Comparison of ENCODE assay signal across 14 mouse cellular contexts in genomic region chr14:26670964-26671363, GRCm38 (mm10). TPM values are rescaled to one million over a fixed set of nuclear protein-coding genes. Genes with fewer than 3 reads are reported as not detected.
A peak's percentile ranks its signal among the peaks of the same experiment; 100 is the strongest.
DNase-seq lines count a peak whose midpoint lies in the region; ATAC-seq and TF ChIP-seq lines count a peak whose summit lies in the region.
"Had no signal": no experiment of that assay in that cellular context is flagged by ENCODE, and none has a peak within 500 bp of the region (broad histone marks: within the 10 kb centered on the region; RNA-seq: fewer than 3 reads in every experiment).

No protein-coding gene starts in this region.

- H3K9me3 ChIP-seq in forebrain, embryonic 12.5 days: no peaks in the 10 kb centered on the region
- H3K9me3 ChIP-seq in forebrain, embryonic 15.5 days: no peaks in the 10 kb centered on the region
- no peaks in the 10 kb centered on the region for H3K9me3 ChIP-seq in limb, embryonic 12.5 days

- DNase-seq in layer of hippocampus, adult 2 months (ENCODE audit: low spot score in 2 of 2): no peak
- no peak for DNase-seq in layer of hippocampus, postnatal 36 days
- DNase-seq in 3T3-L1 (ENCODE audit: low read depth, low spot score): peak; percentile 44
- DNase-seq in spleen, postnatal 14 days (ENCODE audit: low spot score in 2 of 2): no peak
- no peak for DNase-seq in cerebellum, adult 18-20 months
- DNase-seq: cerebellum, adult 11-12 months; embryo, embryonic 11 days; right cerebral cortex, postnatal 4 days had no signal

- TF ChIP-seq CTCF in layer of hippocampus, adult 2 months (conservative IDR thresholded peaks at IDR 0.05): peak; percentile 51

- H3K27ac ChIP-seq in forebrain, embryonic 12.5 days: no peak overlapping the region
- H3K27ac ChIP-seq in forebrain, embryonic 15.5 days (replicated peaks): no peak overlapping the region
- no peak overlapping the region for H3K27ac ChIP-seq in layer of hippocampus, adult 2 months
- no peak overlapping the region for H3K27ac ChIP-seq in limb, embryonic 12.5 days

- no peaks in the 10 kb centered on the region for H3K27me3 ChIP-seq in forebrain, embryonic 12.5 days
- H3K27me3 ChIP-seq in forebrain, embryonic 15.5 days: no peaks in the 10 kb centered on the region
- no peaks in the 10 kb centered on the region for H3K27me3 ChIP-seq in limb, embryonic 12.5 days

- peaks cover 30% of the 10 kb centered on the region for H3K4me1 ChIP-seq in forebrain, embryonic 12.5 days
- H3K4me1 ChIP-seq in forebrain, embryonic 15.5 days: peaks cover 32% of the 10 kb centered on the region
- peaks cover 25% of the 10 kb centered on the region for H3K4me1 ChIP-seq in limb, embryonic 12.5 days (replicated peaks)

- peak overlapping the region; percentile 99; the same call in 1 of the 2 replicates for H3K4me2 ChIP-seq in forebrain, embryonic 12.5 days
- no peak overlapping the region for H3K4me2 ChIP-seq in forebrain, embryonic 15.5 days (replicated peaks)
- H3K4me2 ChIP-seq in limb, embryonic 12.5 days: no peak overlapping the region

- H3K36me3 ChIP-seq in forebrain, embryonic 12.5 days (replicated peaks): peaks cover 4% of the 10 kb centered on the region; the same call in 1 of the 2 replicates
- peaks cover 2% of the 10 kb centered on the region; the same call in 1 of the 2 replicates for H3K36me3 ChIP-seq in forebrain, embryonic 15.5 days
- peaks cover 5% of the 10 kb centered on the region for H3K36me3 ChIP-seq in limb, embryonic 12.5 days

- no peak overlapping the region for H3K4me3 ChIP-seq in forebrain, embryonic 12.5 days (replicated peaks)
- no peak overlapping the region for H3K4me3 ChIP-seq in forebrain, embryonic 15.5 days
- H3K4me3 ChIP-seq in layer of hippocampus, adult 2 months: no peak overlapping the region
- H3K4me3 ChIP-seq in limb, embryonic 12.5 days (replicated peaks): peak overlapping the region; percentile 96; the same call in 1 of the 2 replicates

- H3K9ac ChIP-seq in forebrain, embryonic 12.5 days: no peak overlapping the region
- H3K9ac ChIP-seq in forebrain, embryonic 15.5 days (replicated peaks): no peak overlapping the region
- H3K9ac ChIP-seq in limb, embryonic 12.5 days (replicated peaks): no peak overlapping the region

- ATAC-seq in forebrain, embryonic 12.5 days (ENCODE audit: low FRiP score): no peak
- ATAC-seq in forebrain, embryonic 15.5 days (replicated peaks): no peak
- ATAC-seq in limb, embryonic 12.5 days (ENCODE audit: insufficient number of reproducible peaks, insufficient read depth, low FRiP score, low TSS enrichment, low read depth): no peak
- ATAC-seq: forebrain, embryonic 14.5 days; inflammation-experienced regulatory T-cells, adult 6 months had no signal

RNA-seq across cellular contexts. Expression of gene Pde12, which starts 1.3 kb away (rescaled TPM):
- polyA plus RNA-seq in forebrain, embryonic 12.5 days (2016; fragmentation: Nextera tagmentation; extraction: Ambion mirVana): 12.9 TPM in 2 replicates
- polyA plus RNA-seq in forebrain, embryonic 15.5 days (2015; fragmentation: Nextera tagmentation; extraction: Ambion mirVana): 12.7 and 13.1 TPM in 2 replicates
- total RNA-seq in layer of hippocampus, adult 2 months (2021): 1 to 10 TPM; 7.8 to 8.5 TPM
- total RNA-seq in layer of hippocampus, postnatal 36 days (2021): 1 to 10 TPM; 7.6 to 8.5 TPM
- 11.1 and 11.3 TPM in 2 replicates for polyA plus RNA-seq in limb, embryonic 12.5 days (2016; fragmentation: Nextera tagmentation; extraction: Ambion mirVana)

RNA-seq across cellular contexts. Expression of gene Dnah12, which starts 22.1 kb away (rescaled TPM):
- not detected in 2 replicates for polyA plus RNA-seq in forebrain, embryonic 12.5 days (2016; fragmentation: Nextera tagmentation; extraction: Ambion mirVana)
- 0.09 and 0.10 TPM in 2 replicates for polyA plus RNA-seq in forebrain, embryonic 15.5 days (2015; fragmentation: Nextera tagmentation; extraction: Ambion mirVana)
- under 1 TPM; 0.20 to 0.87 TPM for total RNA-seq in layer of hippocampus, adult 2 months (2021)
- total RNA-seq in layer of hippocampus, postnatal 36 days (2021): under 1 TPM; 0.20 to 0.30 TPM
- polyA plus RNA-seq in limb, embryonic 12.5 days (2016; fragmentation: Nextera tagmentation; extraction: Ambion mirVana): 0.01 and 0.06 TPM in 2 replicates
- polyA plus RNA-seq: large intestine, adult 2 months had no signal

RNA-seq across cellular contexts. Expression of gene Arf4, which starts 33.1 kb away (rescaled TPM):
- polyA plus RNA-seq in forebrain, embryonic 12.5 days (2016; fragmentation: Nextera tagmentation; extraction: Ambion mirVana): 560 and 584 TPM in 2 replicates
- polyA plus RNA-seq in forebrain, embryonic 15.5 days (2015; fragmentation: Nextera tagmentation; extraction: Ambion mirVana): 630 and 640 TPM in 2 replicates
- 100 to 1,000 TPM; 109 to 115 TPM for total RNA-seq in layer of hippocampus, adult 2 months (2021)
- 100 to 1,000 TPM; 125 to 128 TPM for total RNA-seq in layer of hippocampus, postnatal 36 days (2021)
- 508 and 546 TPM in 2 replicates for polyA plus RNA-seq in limb, embryonic 12.5 days (2016; fragmentation: Nextera tagmentation; extraction: Ambion mirVana)
